Mouse (Mus musculus): ENCODE results near the gene 1700049E17Rik2.
"Not testable (repeated sequence)": the region's sequence is repeated elsewhere in the genome, so short reads cannot be mapped to it uniquely, and the experiment has no call there.

The 1700049E17Rik2 gene

GRCm38 (mm10) chr14:41572911-41573310 is at the start of gene 1700049E17Rik2:
Gene 1700049E17Rik2, plus strand, starts transcription at chr14:41573211.
- not testable (repeated sequence) for DNase-seq (ENCODE audit: low read depth)

GRCm38 (mm10) chr14:41524695-41525094 is 48.3 kb upstream of the 1700049E17Rik2 start:
- not testable (repeated sequence) for DNase-seq (ENCODE audit: low read depth)

- not testable (repeated sequence) for DNase-seq (ENCODE audit: low read depth)
These were observed 17.5 kb upstream of the 1700049E17Rik2 start, which contains the start of gene Gm7970 for GRCm38 (mm10) chr14:41555483-41555882. Gene Gm7970, minus strand, starts transcription at chr14:41555583.

GRCm38 (mm10) chr14:41586346-41586745 is 13.3 kb downstream of the 1700049E17Rik2 start:
- not testable (repeated sequence) for DNase-seq (ENCODE audit: low read depth)

- DNase-seq (ENCODE audit: low read depth), result not testable (repeated sequence)
These were observed 27.9 kb downstream of the 1700049E17Rik2 start for GRCm38 (mm10) chr14:41600935-41601334.

GRCm38 (mm10) chr14:41610690-41611089 is 37.7 kb downstream of the 1700049E17Rik2 start:
- DNase-seq (ENCODE audit: low read depth), result not testable (repeated sequence)

GRCm38 (mm10) chr14:41622535-41622934 is 49.5 kb downstream of the 1700049E17Rik2 start:
- not testable (repeated sequence) for DNase-seq (ENCODE audit: low read depth)

GRCm38 (mm10) chr14:41624512-41624911 is 51.5 kb downstream of the 1700049E17Rik2 start, which contains the start of gene Gm3072:
Gene Gm3072, minus strand, starts transcription at chr14:41624612.
- not testable (repeated sequence) for DNase-seq (ENCODE audit: low read depth)

GRCm38 (mm10) chr14:41630144-41630543 is 57.1 kb downstream of the 1700049E17Rik2 start:
- not testable (repeated sequence) for DNase-seq (ENCODE audit: low read depth)

All from 416B (cell line).